Mouse (Mus musculus): ENCODE results near the gene Rabl2.
A peak's percentile ranks its signal among the peaks of the same experiment; 100 is the strongest.

Rabl2 gene

DNA sequence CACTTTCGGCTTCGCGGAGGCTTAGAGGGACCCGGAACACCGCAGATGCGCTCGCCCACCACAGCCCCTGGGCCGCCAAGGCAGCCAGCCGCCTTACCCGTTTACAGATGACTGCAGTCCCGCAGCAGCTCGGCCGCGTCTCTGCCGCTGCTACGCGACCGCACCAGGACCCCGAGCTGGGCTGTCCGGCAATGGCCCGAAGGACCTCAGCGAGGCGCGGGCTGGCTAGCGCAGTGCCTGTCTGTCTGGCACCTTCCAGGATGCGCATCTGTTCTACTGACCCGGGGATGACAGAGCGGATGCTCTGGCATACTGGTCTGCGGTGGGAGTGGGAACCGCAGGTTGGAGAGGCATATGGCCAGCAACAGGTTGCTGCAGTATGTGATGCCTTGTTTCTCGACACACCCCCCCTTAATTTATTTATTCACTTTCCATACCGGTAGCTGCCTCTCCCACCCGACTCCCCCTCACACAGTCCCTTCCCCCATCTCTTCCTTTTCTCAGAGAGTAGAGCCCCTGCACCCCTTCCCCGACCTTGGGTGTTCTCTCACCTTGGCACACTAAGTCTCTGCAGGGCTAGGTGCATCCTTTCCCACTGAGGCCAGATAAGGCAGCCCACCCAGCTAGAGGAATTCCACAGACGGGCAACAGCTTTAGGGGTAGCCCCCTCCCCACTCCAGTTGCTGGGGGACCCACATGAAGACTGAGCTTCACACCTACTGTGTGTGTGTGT is at the start of gene Rabl2:
Gene Rabl2, minus strand, starts transcription at position 201 of the 733 bp plus-strand sequence.
- peak; percentile 90 to 93 for DNase-seq

DNA sequence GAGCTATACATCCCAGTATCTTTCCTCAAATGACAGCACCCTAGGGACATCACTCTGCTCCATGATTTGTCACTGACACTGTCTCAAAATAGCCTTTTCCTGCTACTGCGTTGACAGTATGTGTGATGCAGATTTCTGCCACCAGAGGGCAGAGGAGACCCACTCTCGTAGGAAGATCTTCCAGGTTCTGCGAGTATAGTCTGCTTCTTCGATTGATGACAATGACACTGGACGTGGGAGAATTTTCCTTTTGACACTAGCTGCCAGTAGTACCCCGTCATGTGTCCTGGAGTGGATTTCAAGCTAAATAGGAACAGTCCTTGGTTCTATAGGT is 31.9 kb upstream of the Rabl2 start:
- peak; percentile 56 to 86 for DNase-seq

DNA sequence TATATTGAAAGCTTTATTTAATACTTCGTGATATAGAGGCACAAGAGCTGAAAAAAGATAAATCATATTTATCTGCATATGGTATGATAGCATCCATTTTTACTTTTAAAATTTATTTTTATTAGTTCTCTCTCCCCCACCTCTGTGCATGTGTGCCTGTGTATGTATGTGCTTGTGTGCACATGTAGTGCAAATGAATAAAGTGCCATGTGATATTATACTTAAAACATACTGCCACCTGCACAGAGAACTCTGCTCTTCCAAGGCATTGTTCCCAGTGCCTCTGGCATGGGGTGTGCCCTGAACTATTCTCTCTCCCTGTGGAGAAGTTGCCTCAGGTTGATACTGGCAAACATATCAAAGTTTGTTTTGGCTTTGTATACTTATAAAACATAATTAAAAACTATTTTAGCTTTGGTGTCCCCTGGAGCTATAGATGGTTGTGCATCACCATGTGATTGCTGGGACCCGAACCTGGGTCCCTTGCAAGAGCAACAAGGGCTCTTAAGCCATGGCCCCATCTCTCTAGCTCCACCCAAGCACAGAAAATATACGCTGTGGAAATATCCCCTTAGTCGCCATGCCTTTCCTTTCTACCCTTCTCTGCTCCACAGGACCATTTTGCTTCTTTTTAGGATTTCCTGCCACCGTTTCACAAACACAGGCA is 31.4 kb upstream of the Rabl2 start:
- DNase-seq: no peak

DNA sequence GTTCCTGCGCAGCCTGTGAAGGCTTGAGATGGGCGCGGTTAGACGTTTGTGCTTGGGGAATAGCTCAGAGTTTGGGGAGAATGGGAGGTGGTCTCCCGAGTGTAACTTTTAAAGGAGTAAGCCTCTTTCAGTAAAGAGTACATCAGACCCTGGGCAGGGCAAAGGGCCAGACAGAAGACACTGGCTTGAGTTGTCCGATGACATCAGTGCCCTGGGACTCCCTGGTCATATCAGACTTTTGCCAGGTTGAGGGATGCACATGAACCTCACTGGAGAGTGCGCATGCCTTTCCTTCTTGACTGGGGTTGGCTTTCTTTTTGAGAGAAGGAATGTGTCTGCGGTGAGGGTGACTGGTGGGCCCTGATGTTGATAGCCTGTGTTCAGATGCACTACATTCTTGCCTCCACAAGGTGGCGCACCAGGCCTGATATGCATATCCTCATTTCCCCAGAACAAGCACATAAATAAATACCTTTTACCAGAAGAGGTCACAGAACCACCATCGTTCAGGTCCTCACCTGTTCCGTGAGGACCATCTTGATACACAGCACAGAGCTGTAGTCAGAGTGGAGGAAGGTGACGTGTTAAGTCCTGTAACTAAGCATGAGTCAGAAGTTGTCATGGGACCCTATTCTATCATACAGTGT is 30.7 kb upstream of the Rabl2 start:
- peak in 1 of 2 experiments; percentile 3 for DNase-seq

DNA sequence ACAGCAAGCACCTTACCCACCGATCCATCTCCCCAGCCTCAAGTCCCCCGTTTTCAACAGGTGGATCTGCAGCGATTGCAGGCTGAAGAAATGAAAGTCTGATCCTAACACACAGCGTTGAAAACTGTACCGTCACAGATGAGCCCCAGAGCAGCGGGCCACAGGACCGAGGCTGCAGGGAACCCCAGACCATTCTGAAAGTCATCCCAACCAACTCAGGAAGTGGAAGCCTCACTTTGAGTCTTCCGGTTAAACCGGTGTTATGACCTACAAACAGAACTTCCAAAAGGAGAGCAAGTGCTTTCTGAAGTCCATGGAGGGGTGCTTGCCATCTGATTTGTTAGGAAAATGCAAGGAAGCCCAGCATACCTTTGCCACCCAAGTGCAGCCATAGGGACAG is 16.2 kb upstream of the Rabl2 start:
- no peak for DNase-seq

DNA sequence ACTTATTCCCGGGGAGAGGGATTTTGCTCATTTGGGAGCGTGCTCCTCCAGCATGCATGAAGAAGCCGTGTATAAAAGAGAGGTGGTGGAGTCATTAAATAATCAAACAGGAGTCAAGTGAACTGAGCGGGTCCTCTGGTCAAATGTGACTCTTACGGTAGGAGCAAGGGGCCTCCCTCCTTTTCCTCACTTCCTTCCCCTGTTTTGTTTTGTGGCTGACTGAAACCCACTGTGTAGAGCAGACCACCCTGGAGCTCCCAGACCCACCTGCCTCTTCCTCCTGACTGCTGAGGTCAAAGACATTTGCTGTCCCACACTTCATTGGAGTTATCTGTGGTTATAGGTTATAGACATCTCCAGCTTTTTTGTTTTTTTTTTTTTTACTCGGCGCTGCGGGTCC is 15.8 kb upstream of the Rabl2 start:
- no peak for DNase-seq

DNA sequence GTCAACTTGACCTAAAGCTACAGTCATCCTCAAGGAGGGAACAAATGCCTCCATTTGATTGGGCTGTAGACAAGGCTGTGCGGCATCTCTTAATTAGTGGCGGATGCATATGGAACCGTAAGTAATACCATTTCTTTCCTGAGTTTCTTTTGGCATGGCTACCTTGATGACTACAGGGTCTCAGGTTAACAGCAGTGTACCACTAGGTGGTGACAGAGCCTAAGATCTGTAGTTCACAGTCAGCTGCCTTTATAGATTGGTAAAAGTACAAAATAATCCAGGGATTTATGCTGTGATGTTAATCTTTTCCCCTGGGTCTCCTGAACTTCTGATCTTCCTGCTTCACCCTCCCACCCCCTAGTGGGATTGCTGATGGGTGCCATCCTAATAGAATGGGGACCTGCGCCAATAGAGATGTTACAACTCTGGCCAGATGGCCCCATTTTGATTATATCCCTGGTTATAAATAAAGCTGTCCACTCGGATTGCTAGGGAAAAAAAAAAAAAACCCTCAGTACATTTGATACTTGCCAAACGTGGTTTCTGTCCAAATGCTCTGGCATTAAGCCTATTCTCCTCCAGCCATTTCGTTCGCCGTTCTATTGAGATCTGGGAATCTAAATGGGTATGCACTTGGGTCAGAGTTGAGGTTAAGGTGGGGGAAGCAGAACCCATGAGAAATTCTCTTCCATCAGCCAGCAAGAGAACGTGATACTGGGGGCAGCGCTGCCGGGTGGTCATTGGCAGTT is 14.3 kb upstream of the Rabl2 start:
- no peak for DNase-seq

DNA sequence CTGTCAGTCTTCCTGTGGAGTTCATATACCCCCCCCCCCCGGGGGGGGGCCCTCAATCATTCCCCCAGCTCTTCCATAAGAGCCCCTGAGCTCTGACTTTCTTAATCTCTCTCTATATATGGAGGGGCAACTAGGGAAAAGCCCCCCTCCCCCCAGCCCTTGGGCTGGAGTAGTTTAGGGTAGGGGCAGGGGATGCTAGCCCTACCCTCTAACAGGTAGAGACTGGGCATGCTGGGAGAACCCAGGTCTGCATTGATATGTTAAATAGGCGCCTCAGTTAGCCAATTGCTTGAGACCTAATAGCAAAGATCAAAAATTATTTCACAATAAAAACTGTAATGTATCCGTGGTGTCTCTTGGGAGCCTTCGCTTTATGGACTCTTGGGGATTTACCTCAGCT is 825 bp upstream of the Rabl2 start:
- DNase-seq: no peak

DNA sequence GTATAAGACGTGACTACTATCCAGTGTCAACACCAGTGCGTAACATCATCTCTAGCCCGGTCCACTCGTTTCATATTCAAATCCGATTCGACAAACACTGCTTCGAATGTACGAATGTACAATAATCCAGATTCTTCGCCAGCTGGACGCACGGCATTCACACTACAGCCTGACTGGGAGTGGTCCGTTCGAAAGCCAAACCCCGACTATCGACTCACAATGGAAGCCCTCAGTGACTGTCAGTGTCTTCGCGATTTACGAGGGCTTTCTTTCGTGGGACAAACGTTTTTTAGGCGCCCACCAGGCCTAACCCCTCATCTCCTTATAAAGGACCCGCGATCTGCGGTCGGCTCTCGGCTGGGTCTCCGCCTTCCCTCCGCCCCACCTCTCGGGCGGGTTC is 406 bp downstream of the Rabl2 start:
- DNase-seq: no peak

DNA sequence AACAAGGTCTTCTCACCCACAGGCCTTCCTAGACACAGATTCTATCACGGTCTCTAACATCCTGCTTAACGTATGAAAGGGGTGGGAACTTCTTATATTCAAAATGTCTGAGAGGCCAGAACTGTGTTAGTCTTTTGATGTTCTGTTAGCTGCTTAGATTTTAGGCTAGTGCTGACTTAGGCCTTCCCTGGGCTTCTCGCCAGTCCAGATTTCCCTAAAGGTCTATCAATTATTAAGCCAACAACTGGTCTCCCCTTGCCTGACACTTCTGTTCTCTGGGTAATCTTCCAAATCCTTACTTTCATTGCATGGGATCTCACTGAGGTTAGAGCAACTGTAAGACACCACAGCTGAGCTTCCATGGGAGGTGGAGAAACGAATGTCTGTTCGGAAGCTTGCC is 2.6 kb downstream of the Rabl2 start:
- peak; percentile 63 to 78 for DNase-seq

DNA sequence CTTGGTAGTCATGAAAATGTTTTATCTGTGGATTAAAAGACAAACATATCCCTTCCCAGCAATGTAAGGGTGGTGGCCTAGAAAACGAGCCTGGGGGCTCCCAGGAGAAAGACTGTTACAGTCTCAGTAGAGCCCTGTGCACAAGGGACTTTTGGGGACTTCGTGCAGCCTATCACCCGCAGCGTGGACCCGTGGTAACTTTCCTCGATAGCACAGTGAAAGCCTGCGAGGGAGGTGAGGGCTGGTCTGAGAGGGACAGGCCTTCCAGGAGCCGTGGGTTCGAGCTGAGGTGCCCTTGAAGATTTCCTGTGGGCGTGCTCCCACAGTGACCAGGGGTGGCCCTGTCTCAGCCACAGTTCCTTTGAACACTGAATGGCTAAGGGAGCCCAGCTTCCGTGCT is 6.1 kb downstream of the Rabl2 start:
- DNase-seq: no peak

DNA sequence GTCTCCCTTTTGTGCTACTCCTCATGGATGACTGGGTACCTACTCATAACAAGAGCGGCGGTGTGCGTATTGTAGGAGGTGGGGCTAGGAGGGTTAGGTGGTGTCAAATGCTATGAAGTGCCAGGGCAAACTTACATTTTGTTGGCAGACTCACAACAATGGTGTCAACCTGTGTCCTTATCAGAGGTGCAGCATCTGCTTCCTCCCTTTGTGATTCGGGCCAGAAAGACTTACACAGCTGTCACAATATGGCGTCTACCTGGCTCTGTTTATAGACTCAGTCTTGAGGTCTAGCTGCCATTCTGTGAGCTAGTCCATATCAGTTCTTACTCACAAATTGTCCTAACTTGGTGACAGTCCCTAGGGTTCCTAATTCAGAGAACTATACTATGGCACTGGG is 6.6 kb downstream of the Rabl2 start:
- no peak for DNase-seq

DNA sequence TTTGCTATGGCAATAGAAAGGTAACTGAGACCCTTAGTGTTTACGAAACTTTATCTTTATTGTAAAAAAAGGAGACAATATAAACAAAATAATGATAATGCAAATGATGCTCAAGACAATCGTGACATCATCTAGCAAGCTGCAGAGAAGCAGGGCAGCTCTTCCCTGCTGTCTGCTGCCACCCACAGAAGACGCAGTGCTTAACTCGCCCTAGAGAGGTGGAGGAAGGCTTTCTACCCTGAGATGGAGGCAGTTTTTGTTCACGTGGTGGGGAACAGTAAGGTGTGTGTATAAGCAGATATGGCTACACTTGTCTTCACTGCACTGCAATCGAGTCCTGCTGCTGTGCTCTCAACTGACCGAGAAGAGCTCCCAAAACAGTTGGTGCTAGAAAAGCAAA is 9.2 kb downstream of the Rabl2 start:
- DNase-seq: no peak

DNA sequence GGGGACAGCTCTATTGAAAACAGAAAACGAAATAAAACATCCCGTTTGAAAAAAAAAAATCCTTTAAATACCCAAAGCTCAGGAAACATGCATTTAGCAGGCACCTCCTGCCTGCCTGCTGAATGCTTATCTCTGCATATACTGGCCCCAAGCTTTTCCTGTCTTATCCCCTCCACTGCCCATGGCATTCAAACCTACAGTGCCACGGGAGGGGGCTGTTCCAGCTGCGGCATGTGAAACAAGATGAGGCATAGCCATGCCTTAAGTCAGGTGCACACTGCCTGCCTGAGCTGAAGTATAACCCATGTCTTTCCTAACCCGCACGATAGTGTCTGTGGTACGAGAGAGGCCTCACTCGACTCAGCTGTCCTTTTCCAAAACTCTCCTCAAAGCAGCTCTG is 19.6 kb downstream of the Rabl2 start:
- DNase-seq: no peak

DNA sequence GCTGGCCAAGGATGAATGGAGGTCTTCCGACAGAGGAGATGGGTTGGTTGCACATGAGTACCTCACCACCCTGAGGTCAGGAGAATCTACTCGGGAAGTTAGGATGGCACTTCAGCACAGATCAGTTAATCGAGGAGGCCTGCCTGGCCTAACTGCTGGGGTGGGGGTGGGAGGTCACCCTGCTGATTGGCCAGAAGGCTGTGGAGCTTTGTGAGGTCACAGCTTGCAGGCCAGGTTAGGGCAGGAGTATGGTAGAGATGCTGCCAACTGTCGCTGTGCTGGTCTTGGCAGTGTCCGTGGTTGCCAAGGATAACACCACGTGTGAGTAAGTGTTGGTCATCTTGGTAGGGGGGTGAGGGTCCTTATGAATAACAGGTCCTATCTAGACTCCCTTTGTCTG is 23.6 kb downstream of the Rabl2 start, which contains the start of gene Acr:
Gene Acr, plus strand, starts transcription at position 213 of the 400 bp plus-strand sequence.
- DNase-seq: no peak

DNA sequence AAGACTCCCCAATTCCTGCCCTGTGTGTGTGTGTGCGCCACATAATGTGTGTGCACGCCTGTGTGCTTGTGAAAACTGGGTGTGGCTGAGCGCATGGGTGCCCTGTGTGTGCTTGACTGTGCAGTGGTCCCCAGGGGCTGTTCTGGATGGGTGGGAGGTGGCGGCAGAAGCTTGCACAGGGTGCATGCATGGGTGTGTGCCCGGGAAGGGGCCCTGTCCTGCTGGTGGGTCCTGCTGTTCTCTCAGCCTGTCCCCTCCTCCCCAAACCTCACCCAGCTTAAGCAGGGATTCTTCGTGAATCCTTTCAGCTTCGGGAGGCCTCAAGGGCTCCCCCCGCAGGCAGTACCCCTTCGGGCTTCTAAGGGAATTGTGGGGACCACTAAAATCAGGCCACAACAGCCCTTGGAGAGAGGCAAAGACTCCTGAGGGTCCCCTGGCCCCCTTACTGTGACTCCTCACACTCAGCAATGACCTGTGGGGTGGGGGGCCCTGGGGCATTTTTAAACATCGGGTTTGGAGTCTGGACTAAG is 32.5 kb downstream of the Rabl2 start:
- DNase-seq: no peak

DNA sequence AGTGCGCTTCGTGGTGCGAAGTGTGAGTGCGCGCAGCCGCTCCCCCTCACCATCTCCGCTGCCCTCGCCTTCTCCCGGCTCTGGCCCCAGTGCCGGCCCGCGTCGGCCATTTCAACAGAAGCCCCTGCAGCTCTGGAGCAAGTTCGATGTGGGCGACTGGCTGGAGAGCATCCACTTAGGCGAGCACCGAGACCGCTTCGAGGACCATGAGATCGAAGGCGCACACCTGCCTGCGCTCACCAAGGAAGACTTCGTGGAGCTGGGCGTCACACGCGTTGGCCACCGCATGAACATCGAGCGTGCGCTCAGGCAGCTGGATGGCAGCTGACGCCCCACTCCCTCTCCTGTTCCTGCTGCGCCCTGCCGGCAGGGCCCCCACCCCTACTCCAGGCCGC is 33.7 kb downstream of the Rabl2 start:
- no peak for DNase-seq

DNA sequence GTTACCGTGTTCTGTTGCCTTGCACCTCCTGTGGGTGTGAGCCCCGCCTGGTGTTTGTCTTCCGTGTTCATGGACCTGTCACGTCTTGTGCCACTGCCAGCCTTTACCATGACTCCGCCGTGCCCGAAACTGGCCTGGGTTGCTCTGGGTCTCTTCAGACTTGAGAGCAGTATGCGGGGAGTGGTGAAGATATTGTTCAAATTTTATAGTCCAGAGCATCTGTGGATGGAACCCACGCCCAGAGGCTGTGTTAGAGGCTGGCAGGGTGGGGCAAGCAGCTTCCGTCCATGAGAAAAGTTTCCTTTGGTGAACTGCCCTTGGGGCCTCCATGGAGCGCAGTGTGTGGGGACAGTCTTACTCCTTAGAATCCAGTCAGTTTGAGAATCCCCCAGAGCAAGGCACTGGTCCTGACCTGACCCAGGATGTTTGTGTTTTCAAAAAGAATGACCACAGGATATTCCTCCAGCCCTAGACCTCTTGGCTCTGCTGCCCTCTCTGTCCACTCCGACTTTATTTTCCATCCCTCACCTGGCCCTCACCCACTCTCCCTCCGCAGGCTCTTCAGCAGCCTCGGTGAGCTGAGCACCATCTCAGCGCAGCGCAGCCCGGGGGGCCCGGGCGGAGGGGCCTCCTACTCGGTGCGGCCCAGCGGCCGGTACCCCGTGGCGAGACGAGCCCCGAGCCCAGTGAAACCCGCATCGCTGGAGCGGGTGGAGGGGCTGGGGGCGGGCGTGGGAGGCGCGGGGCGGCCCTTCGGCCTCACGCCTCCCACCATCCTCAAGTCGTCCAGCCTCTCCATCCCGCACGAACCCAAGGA is 34.3 kb downstream of the Rabl2 start:
- no peak for DNase-seq

DNA sequence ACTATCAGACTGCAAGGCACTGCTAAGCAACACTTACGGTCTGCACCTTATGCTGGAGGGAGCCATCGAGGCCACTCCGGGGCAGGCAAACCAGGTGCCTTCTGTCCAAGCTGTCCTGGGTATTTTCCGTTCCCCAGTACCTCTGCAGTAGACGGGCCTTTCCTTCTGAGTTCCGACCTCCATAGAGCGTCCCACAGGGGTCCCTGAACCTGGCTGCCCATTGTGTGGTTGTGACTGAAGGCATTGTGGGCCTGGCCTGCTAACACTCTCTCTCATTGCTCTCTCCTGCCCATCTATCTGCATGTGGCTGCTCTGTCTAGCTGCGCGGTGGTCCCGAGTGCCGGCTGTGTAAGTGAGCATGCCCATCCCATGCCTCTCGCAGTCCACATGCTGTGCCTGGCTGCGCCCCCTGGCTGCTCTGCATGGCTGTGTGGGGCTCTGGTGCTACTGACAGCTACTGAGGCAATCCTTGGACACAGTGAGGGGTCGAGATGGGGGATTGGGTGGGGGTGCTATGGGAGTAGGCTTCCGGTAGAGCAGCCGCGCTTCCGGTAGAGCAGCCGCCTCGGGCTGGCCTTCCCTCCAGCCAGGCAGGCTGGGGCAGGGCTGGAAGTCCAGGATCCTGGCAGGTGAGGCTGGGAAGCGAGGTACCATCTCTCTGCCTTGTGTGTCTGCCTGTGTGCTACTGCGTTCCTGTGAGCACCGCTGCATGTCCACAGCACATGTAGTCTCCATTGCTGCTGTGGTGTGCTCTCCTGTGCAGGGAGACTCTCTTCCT is 35.1 kb downstream of the Rabl2 start:
- peak in 1 of 2 experiments; percentile 52 for DNase-seq

DNA sequence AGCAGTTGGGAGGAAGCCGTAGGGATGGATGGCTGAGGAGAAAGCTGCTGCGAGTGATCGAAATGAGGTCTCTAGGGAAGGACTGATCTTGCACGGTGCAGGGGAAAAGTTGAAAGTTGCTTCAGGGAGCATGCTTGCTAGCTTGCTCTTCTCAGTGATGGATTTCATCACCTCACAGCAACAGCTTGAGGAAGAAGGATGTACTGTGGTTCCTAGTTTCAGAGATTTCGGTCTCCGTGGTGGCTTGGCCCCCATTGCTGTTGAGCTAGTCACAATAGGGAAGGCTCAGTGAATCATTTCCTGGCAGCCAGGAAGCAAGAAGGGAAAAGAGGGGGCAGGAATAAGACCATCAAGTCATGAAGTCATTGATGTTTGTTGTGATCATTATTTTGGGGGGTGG is 36.1 kb downstream of the Rabl2 start:
- no peak for DNase-seq

DNA sequence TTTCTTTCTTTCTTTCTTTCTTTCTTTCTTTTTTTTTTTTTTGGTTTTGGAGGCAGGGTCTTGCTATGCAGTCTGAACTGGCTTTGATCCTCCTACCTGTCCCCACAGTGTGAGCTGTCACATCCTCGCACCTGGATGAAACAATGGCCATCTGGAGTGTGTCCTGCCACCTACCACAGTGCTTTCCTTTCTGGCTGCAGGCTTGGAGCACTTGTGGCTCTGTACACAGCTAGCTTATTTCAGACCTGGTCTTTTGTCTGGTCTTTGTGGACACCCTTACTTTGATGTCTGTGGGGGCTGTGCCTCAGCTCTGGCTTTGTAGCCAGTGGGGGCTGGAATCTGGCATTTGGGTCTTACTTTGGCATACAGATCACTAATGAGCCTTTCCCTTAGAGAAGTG is 40.0 kb downstream of the Rabl2 start:
- DNase-seq: no peak

DNA sequence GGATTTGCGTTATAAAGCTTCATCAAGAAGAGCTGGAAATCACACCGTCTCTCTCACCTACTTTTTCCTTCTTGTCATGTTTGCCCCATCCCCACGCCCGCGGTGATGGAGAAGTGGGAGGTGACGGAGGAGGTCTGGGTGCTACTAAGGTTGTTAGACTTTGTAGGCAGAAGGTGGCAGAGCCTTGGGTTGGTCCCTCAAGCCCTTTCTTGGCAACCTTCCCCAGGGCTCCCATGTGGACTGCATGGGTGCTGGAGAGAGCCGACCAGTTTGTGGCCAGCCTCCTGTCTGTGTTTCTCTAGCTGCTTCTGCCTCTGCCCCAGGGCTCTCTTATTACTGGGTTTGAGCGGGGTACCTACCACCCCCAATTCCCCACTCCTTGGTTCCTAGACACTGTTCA is 41.2 kb downstream of the Rabl2 start:
- no peak for DNase-seq

All from kidney, postnatal 25 days (tissue).